Mouse (Mus musculus): ENCODE measurements around the gene Smok2b. TPM values are rescaled to one million over a fixed set of nuclear protein-coding genes. Genes with fewer than 3 reads are reported as not detected.
"Not testable (repeated sequence)": the region's sequence is repeated elsewhere in the genome, so short reads cannot be mapped to it uniquely, and the experiment has no call there.

The Smok2b gene
- polyA plus RNA-seq, 1 experiment from 2014 or later = not detected

DNA sequence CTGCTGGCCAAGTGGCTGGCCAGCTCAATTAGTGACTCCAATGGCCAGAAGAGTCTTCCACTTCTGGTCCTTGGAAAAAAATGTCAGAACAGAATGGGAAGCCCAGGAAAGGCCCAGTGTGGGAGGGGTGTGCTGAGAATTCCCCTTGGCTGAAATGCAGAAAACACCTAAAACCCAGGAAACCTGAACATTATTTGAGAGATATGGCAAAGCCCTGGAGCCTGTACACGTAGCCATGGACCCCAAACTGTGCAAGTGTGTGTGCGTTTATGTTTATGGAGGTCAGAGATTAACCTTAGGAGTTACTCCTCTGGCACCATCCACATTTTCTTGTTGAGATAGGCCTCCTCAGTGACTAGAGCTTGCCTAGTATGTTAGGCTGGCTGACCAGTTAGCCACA, 31.2 kb upstream of the Smok2b start:
- ATAC-seq (ENCODE audit: low FRiP score); H3K4me1 ChIP-seq (replicated peaks; ENCODE audit: control insufficient read depth, insufficient read depth, low read length); H3K36me3 ChIP-seq (ENCODE audit: control insufficient read depth, insufficient read depth, low read length); H3K27ac ChIP-seq (ENCODE audit: low read depth, low read length); DNase-seq (ENCODE audit: low spot score); H3K4me3 ChIP-seq (ENCODE audit: low read depth, low read length); H3K27me3 ChIP-seq (ENCODE audit: control insufficient read depth, insufficient read depth, low read length); H3K4me2 ChIP-seq (replicated peaks; ENCODE audit: low read depth, low read length); H3K9ac ChIP-seq (ENCODE audit: low read depth, low read length): not testable (repeated sequence)
- 84% methylated on average over 2 of the region's 2 CpGs for WGBS
- peaks cover 20% of the 10 kb centered on the region for H3K9me3 ChIP-seq (ENCODE audit: control insufficient read depth, low read length)

DNA sequence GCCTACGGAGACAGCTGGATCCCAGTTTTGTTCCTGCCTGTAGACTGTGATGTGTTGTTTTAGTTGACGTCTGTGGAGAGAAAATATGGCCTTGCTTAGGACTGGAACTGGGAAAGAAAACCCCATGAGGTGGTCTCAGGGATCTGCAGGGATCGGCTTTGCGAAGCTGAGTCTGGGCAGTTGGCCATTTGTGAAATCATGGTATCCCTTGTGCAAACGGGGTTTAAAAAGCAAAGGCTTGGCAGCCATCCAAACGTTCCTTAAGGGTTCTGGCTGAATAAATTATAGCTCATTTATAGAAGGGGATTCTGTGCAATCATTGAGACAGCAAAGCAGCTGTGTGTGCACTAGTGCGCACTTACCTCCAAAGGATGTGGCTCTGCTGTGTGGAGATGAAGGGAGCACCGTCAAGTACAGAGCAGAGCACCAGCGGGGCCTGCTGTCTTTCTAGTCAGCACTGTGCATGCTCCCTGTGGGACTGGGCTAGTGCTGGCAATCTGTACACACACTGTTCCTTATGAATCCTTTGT, 30.1 kb upstream of the Smok2b start:
- H3K4me2 ChIP-seq (replicated peaks; ENCODE audit: low read depth, low read length); H3K9ac ChIP-seq (ENCODE audit: low read depth, low read length); H3K4me1 ChIP-seq (replicated peaks; ENCODE audit: control insufficient read depth, insufficient read depth, low read length); H3K36me3 ChIP-seq (ENCODE audit: control insufficient read depth, insufficient read depth, low read length); H3K27me3 ChIP-seq (ENCODE audit: control insufficient read depth, insufficient read depth, low read length); H3K27ac ChIP-seq (ENCODE audit: low read depth, low read length); DNase-seq (ENCODE audit: low spot score); H3K4me3 ChIP-seq (ENCODE audit: low read depth, low read length): not testable (repeated sequence)
- WGBS = 89% methylated on average over 8 of the region's 9 CpGs
- ATAC-seq (ENCODE audit: low FRiP score) = peak; percentile 43; the same call in 1 of the 2 replicates
- peaks cover 20% of the 10 kb centered on the region for H3K9me3 ChIP-seq (ENCODE audit: control insufficient read depth, low read length)

DNA sequence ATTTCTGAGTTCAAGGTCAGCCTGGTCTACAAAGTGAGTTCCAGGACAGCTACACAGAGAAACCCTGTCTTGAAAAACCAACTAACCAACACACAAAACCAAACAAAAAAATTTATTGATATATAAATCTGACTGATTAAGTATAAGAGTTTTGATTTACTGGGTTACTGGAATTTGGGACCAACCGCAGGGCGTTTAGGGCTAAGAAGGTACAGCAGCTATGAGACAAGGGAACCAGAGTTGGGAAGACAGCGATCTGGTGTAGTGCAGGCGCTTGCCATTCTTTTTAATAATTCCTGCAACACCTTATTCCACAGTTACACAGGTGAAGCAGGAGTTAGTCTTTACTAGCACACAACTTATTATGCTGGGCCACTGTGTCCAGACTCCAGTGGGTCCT, 28.5 kb upstream of the Smok2b start:
- WGBS = 88% methylated on average over 4 of the region's 4 CpGs
- peaks cover 21% of the 10 kb centered on the region for H3K9me3 ChIP-seq (ENCODE audit: control insufficient read depth, low read length)
- not testable (repeated sequence) for H3K27me3 ChIP-seq (ENCODE audit: control insufficient read depth, insufficient read depth, low read length); H3K36me3 ChIP-seq (ENCODE audit: control insufficient read depth, insufficient read depth, low read length); H3K4me3 ChIP-seq (ENCODE audit: low read depth, low read length); ATAC-seq (ENCODE audit: low FRiP score); H3K27ac ChIP-seq (ENCODE audit: low read depth, low read length); H3K9ac ChIP-seq (ENCODE audit: low read depth, low read length); H3K4me2 ChIP-seq (replicated peaks; ENCODE audit: low read depth, low read length); H3K4me1 ChIP-seq (replicated peaks; ENCODE audit: control insufficient read depth, insufficient read depth, low read length); DNase-seq (ENCODE audit: low spot score)

DNA sequence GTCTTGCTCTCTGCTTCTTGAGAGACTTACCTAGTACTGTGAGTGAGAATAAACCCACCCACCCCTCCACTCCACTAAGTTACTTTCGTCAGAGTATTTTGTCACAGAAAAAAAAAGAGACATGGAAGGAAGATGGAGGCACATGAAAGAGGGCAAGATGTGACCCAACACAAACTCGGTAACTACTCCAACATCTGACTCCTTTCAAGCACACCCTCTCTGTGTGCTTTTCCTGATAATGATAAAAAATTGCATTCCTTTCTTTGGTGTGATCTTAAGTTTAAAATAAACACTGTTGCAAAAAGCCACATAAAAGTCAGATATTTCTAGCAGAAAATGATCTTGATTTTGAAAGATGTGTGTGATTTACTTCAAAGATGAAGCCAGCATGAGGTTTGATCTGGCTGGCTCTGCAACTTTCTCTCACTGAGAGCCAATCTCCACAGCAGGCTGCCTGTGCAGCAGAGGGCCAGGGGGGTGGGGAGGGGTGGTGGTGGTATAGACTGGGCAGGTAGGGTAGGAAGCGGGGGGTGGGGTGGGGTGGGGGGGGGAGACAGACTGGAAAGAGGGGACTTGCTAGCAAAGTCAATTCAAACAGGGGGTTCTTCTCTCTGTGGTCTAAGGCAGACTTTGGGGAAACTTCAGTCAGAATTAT, 27.5 kb upstream of the Smok2b start:
- peaks cover 26% of the 10 kb centered on the region for H3K9me3 ChIP-seq (ENCODE audit: control insufficient read depth, low read length)

DNA sequence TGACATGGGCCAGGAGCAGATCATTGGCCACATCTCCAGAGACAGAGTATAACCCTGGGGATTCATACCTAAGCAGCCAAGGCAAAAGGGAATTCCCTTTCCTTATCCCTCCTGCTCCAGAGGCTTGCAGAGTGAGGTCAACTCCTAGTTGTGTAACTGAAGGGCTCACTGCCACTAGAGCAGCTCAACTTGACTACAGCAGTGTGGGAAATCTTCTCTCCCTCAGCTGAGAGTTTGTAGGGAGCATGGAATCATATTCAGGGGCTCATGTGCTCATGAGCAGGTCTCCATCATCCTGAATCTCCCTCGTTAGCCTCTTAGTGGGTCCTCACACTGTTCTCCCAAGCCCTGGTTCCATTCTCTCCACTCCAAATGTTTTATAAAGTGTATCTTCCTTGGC, 24.8 kb upstream of the Smok2b start:
- not testable (repeated sequence) for H3K27ac ChIP-seq (ENCODE audit: low read depth, low read length); H3K4me3 ChIP-seq (ENCODE audit: low read depth, low read length); H3K36me3 ChIP-seq (ENCODE audit: control insufficient read depth, insufficient read depth, low read length); DNase-seq (ENCODE audit: low spot score); H3K4me2 ChIP-seq (replicated peaks; ENCODE audit: low read depth, low read length); H3K9ac ChIP-seq (ENCODE audit: low read depth, low read length); H3K4me1 ChIP-seq (replicated peaks; ENCODE audit: control insufficient read depth, insufficient read depth, low read length); ATAC-seq (ENCODE audit: low FRiP score); H3K27me3 ChIP-seq (ENCODE audit: control insufficient read depth, insufficient read depth, low read length)
- peaks cover 24% of the 10 kb centered on the region for H3K9me3 ChIP-seq (ENCODE audit: control insufficient read depth, low read length)
- 86% methylated on average over 1 of the region's 1 CpGs for WGBS

More for the DNA sequence above, 27.5 kb upstream of the Smok2b start:
- not testable (repeated sequence) for H3K4me2 ChIP-seq (replicated peaks; ENCODE audit: low read depth, low read length); H3K9ac ChIP-seq (ENCODE audit: low read depth, low read length); H3K27me3 ChIP-seq (ENCODE audit: control insufficient read depth, insufficient read depth, low read length); H3K27ac ChIP-seq (ENCODE audit: low read depth, low read length); H3K4me3 ChIP-seq (ENCODE audit: low read depth, low read length); DNase-seq (ENCODE audit: low spot score); ATAC-seq (ENCODE audit: low FRiP score); H3K4me1 ChIP-seq (replicated peaks; ENCODE audit: control insufficient read depth, insufficient read depth, low read length); H3K36me3 ChIP-seq (ENCODE audit: control insufficient read depth, insufficient read depth, low read length)
- WGBS = 74% methylated on average over 2 of the region's 3 CpGs

DNA sequence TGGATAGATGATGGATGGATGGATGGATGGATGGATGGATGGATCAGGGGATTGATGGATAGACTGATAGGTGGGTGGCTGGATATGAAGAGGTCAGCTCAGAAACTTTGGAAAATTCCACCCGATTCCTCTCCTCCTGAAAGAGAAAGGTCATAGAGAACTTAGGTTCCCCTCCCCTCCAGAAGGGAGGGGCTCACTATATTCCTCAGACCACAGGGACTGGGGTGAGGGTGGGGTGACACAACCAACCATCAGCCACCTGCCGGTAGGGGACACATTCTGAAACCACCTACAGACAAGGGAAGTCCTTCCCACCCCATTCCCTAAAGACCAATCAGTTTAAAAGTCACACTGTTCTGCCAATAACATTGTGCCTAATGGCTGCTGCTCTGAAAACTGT, 23.6 kb upstream of the Smok2b start:
- H3K9me3 ChIP-seq (ENCODE audit: control insufficient read depth, low read length) = peaks cover 22% of the 10 kb centered on the region
- 86% methylated on average over 2 of the region's 2 CpGs for WGBS
- 0 out of 2 replicates have a peak, but pooled peaks have one; percentile 26 for ATAC-seq (ENCODE audit: low FRiP score)

DNA sequence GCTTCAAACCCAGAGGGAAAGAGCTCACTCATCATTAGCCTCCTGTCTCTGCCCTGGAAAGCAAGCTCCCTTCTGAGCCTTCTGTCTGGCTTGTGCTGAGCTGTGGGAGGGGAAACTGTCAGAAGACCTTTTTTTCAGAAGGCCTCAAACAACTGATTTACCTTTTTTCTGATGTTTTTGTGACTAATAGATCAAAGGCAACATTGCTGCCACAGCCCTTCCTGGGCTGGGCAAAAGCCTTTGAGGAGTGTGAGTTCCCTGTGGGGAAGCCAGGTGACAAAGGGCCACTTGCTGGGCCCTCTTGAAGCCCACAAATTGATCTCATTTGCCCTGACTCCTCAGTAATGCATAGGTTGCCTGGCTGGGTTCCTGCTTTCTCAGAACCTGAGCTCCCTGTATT, 21.6 kb upstream of the Smok2b start:
- H3K36me3 ChIP-seq (ENCODE audit: control insufficient read depth, insufficient read depth, low read length); H3K4me1 ChIP-seq (replicated peaks; ENCODE audit: control insufficient read depth, insufficient read depth, low read length); H3K27me3 ChIP-seq (ENCODE audit: control insufficient read depth, insufficient read depth, low read length); H3K27ac ChIP-seq (ENCODE audit: low read depth, low read length); H3K4me2 ChIP-seq (replicated peaks; ENCODE audit: low read depth, low read length); H3K4me3 ChIP-seq (ENCODE audit: low read depth, low read length); DNase-seq (ENCODE audit: low spot score); H3K9ac ChIP-seq (ENCODE audit: low read depth, low read length); ATAC-seq (ENCODE audit: low FRiP score): not testable (repeated sequence)
- peaks cover 37% of the 10 kb centered on the region for H3K9me3 ChIP-seq (ENCODE audit: control insufficient read depth, low read length)

More for the DNA sequence above, 23.6 kb upstream of the Smok2b start:
- no peak for DNase-seq (ENCODE audit: low spot score)
- Histone ChIP-seq H3K36me3 (ENCODE audit: control insufficient read depth, insufficient read depth, low read length) (no peaks in the 10 kb centered on the region), H3K4me3 (ENCODE audit: low read depth, low read length) (no peak overlapping the region), H3K27me3 (ENCODE audit: control insufficient read depth, insufficient read depth, low read length) (no peaks in the 10 kb centered on the region), H3K9ac (ENCODE audit: low read depth, low read length) (no peak overlapping the region), H3K27ac (ENCODE audit: low read depth, low read length) (no peak overlapping the region), H3K4me2 (replicated peaks; ENCODE audit: low read depth, low read length) (no peak overlapping the region), H3K4me1 (replicated peaks; ENCODE audit: control insufficient read depth, insufficient read depth, low read length) (no peaks in the 10 kb centered on the region)

DNA sequence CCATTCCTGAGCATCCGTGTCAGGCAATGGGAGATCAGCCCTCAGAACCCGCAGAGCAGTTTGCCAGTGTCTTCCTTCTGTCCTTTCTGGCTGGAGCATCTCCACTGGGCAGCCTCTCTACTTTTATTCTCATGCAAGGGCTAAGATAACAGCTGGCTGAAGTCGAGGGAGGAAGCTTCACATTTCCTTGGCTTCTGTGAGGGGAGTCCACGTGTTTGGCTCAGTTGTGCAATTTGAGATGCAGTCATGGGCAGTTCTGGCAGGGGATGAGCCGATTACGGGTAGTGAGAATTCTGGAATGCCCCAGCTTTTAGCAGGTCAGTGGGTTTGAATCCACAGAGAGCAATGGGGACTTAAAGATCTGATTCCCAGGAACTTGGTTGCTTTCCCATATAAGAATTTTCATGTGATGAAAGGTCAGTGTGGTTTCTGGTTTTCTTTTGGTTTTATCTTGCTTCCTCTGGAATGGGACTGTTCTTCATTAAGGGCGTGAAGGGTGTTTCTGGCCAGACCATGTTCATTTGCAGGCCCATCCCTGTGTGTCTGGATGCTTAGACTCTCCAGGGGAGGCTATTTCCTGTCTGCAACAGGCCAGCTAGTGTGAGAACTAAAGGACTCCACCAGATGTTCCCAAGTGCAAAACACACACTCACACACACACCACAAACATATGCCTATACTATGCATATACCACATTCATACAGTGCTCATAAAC, 17.8 kb upstream of the Smok2b start:
- Histone ChIP-seq H3K27me3 (ENCODE audit: control insufficient read depth, insufficient read depth, low read length) (no peaks in the 10 kb centered on the region), H3K4me2 (replicated peaks; ENCODE audit: low read depth, low read length) (no peak overlapping the region), H3K9ac (ENCODE audit: low read depth, low read length) (no peak overlapping the region), H3K36me3 (ENCODE audit: control insufficient read depth, insufficient read depth, low read length) (no peaks in the 10 kb centered on the region), H3K4me1 (replicated peaks; ENCODE audit: control insufficient read depth, insufficient read depth, low read length) (no peaks in the 10 kb centered on the region), H3K4me3 (ENCODE audit: low read depth, low read length) (no peak overlapping the region), H3K9me3 (ENCODE audit: control insufficient read depth, low read length) (peaks cover 63% of the 10 kb centered on the region), H3K27ac (ENCODE audit: low read depth, low read length) (no peak overlapping the region)
- ATAC-seq (ENCODE audit: low FRiP score) (no peak), DNase-seq (ENCODE audit: low spot score) (no peak)
- WGBS = 77% methylated on average over 7 of the region's 7 CpGs

DNA sequence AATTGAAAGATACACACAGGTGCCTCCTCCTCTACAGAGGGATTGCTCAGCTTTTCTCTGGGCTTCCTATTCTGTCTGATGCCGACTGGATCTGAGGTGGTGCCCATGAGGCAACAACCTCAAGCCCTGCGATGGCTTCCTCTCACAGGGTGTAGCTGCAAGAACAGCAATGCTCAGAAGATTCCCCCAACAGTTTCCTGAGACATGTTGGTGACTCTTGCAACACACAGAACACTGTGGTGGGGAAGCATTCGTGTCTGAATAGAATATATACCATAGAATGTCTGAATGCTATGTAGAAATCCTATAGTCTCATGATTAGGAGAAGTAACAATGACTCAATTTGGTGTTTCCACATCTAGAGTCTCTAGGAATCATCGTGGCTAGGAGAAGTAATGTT, 15.9 kb upstream of the Smok2b start:
- Histone ChIP-seq H3K4me1 (replicated peaks; ENCODE audit: control insufficient read depth, insufficient read depth, low read length) (no peaks in the 10 kb centered on the region), H3K36me3 (ENCODE audit: control insufficient read depth, insufficient read depth, low read length) (no peaks in the 10 kb centered on the region), H3K9me3 (ENCODE audit: control insufficient read depth, low read length) (peaks cover 73% of the 10 kb centered on the region), H3K27ac (ENCODE audit: low read depth, low read length) (no peak overlapping the region), H3K9ac (ENCODE audit: low read depth, low read length) (no peak overlapping the region), H3K4me3 (ENCODE audit: low read depth, low read length) (no peak overlapping the region), H3K4me2 (replicated peaks; ENCODE audit: low read depth, low read length) (no peak overlapping the region), H3K27me3 (ENCODE audit: control insufficient read depth, insufficient read depth, low read length) (no peaks in the 10 kb centered on the region)
- no peak for DNase-seq (ENCODE audit: low spot score)
- 67% methylated on average over 4 of the region's 4 CpGs for WGBS
- no peak for ATAC-seq (ENCODE audit: low FRiP score)

All from hindbrain, embryonic 11.5 days (tissue).